Mouse (Mus musculus): Measurements from ENCODE around the gene Cnot8.

The Cnot8 gene

GRCm38 (mm10) chr11:58104351-58104791 is 418 bp downstream of the Cnot8 start:
- no peak for DNase-seq

- no peak for DNase-seq
Observed at GRCm38 (mm10) chr11:58107009-58107408, 3.1 kb downstream of the Cnot8 start.

- no peak for DNase-seq
Observed at GRCm38 (mm10) chr11:58107664-58108337, 3.8 kb downstream of the Cnot8 start.

- DNase-seq, result no peak
Observed at GRCm38 (mm10) chr11:58116560-58116959, 12.6 kb downstream of the Cnot8 start.

GRCm38 (mm10) chr11:58117044-58117652 is 13.2 kb downstream of the Cnot8 start:
- no peak for DNase-seq

- no peak for DNase-seq
Observed at GRCm38 (mm10) chr11:58120655-58121054, 16.7 kb downstream of the Cnot8 start.

GRCm38 (mm10) chr11:58121351-58121750 is 17.4 kb downstream of the Cnot8 start:
- no peak for DNase-seq

- peak; percentile 56 for DNase-seq
Observed at GRCm38 (mm10) chr11:58123711-58124110, 19.8 kb downstream of the Cnot8 start.

- DNase-seq, result no peak
Observed at GRCm38 (mm10) chr11:58125021-58125420, 21.1 kb downstream of the Cnot8 start.

GRCm38 (mm10) chr11:58126397-58127160 is 22.6 kb downstream of the Cnot8 start:
- peak; percentile 81 for DNase-seq

GRCm38 (mm10) chr11:58127544-58127943 is 23.6 kb downstream of the Cnot8 start:
- no peak for DNase-seq

GRCm38 (mm10) chr11:58129302-58129843 is 25.4 kb downstream of the Cnot8 start:
- no peak for DNase-seq

- DNase-seq, result no peak
Observed at GRCm38 (mm10) chr11:58132026-58132425, 28.1 kb downstream of the Cnot8 start.

- no peak for DNase-seq
Observed at GRCm38 (mm10) chr11:58134869-58135268, 30.9 kb downstream of the Cnot8 start.

GRCm38 (mm10) chr11:58135296-58135695 is 31.3 kb downstream of the Cnot8 start:
- no peak for DNase-seq

GRCm38 (mm10) chr11:58136677-58137076 is 32.7 kb downstream of the Cnot8 start:
- no peak for DNase-seq

GRCm38 (mm10) chr11:58138821-58139220 is 34.9 kb downstream of the Cnot8 start:
- no peak for DNase-seq

- no peak for DNase-seq
Observed at GRCm38 (mm10) chr11:58139466-58139865, 35.5 kb downstream of the Cnot8 start.

- DNase-seq, result no peak
Observed at GRCm38 (mm10) chr11:58143704-58144426, 39.9 kb downstream of the Cnot8 start.

- DNase-seq, result no peak
Observed at GRCm38 (mm10) chr11:58146241-58146640, 42.3 kb downstream of the Cnot8 start.

- DNase-seq, result no peak
Observed at GRCm38 (mm10) chr11:58155458-58155857, 51.5 kb downstream of the Cnot8 start.

- no peak for DNase-seq
Observed at GRCm38 (mm10) chr11:58156871-58157270, 52.9 kb downstream of the Cnot8 start.

- no peak for DNase-seq
Observed at GRCm38 (mm10) chr11:58165072-58165471, 61.1 kb downstream of the Cnot8 start.
